Mouse (Mus musculus) kidney, postnatal 4 days (tissue): Measurements from ENCODE around the gene Stard13.

Source experiments
- DNase-seq, 2 experiments: peaks; one replicate each; pipeline ENCODE4 v3.0.0; 2021; ENCODE audit warnings: mixed read lengths in 2 of 2

The Stard13 gene

GRCm38 (mm10) chr5:151137901-151138300, 95.7 kb downstream of the Stard13 start:
- no peak for DNase-seq

GRCm38 (mm10) chr5:151137311-151137710, 96.3 kb downstream of the Stard13 start:
- DNase-seq: no peak

- DNase-seq: peak; percentile 21 to 45
Measured at GRCm38 (mm10) chr5:151135965-151136364, 97.7 kb downstream of the Stard13 start.

GRCm38 (mm10) chr5:151135078-151135826, 98.4 kb downstream of the Stard13 start:
- peak; percentile 43 to 55 for DNase-seq

GRCm38 (mm10) chr5:151134202-151134601, 99.4 kb downstream of the Stard13 start:
- DNase-seq: no peak

GRCm38 (mm10) chr5:151133744-151134143, 99.9 kb downstream of the Stard13 start:
- DNase-seq: no peak

- DNase-seq: no peak
Measured at GRCm38 (mm10) chr5:151129762-151130161, 103.9 kb downstream of the Stard13 start.

- peak; percentile 25 to 52 for DNase-seq
Measured at GRCm38 (mm10) chr5:151127298-151127717, 106.3 kb downstream of the Stard13 start.

- DNase-seq: peak in 1 of 2 experiments; percentile 18
Measured at GRCm38 (mm10) chr5:151126608-151127005, 107.0 kb downstream of the Stard13 start.

GRCm38 (mm10) chr5:151125985-151126607, 107.5 kb downstream of the Stard13 start:
- DNase-seq: peak in 1 of 2 experiments; percentile 41

GRCm38 (mm10) chr5:151117846-151118245, 115.8 kb downstream of the Stard13 start:
- DNase-seq: no peak

GRCm38 (mm10) chr5:151116192-151116887, 117.3 kb downstream of the Stard13 start:
- no peak for DNase-seq

GRCm38 (mm10) chr5:151112743-151113142, 120.9 kb downstream of the Stard13 start:
- no peak for DNase-seq

GRCm38 (mm10) chr5:151111080-151111871, 122.4 kb downstream of the Stard13 start:
- DNase-seq: no peak

GRCm38 (mm10) chr5:151110461-151110908, 123.2 kb downstream of the Stard13 start:
- DNase-seq: no peak

- no peak for DNase-seq
Measured at GRCm38 (mm10) chr5:151109822-151110221, 123.8 kb downstream of the Stard13 start.

- DNase-seq: no peak
Measured at GRCm38 (mm10) chr5:151108955-151109354, 124.7 kb downstream of the Stard13 start.

- DNase-seq: peak; percentile 58 to 70
Measured at GRCm38 (mm10) chr5:151108291-151108897, 125.2 kb downstream of the Stard13 start.

- DNase-seq: no peak
Measured at GRCm38 (mm10) chr5:151106841-151107240, 126.8 kb downstream of the Stard13 start.

GRCm38 (mm10) chr5:151105054-151105971, 128.3 kb downstream of the Stard13 start:
- no peak for DNase-seq
